Mouse (Mus musculus) kidney, adult 2 months (tissue): Measurements from ENCODE around the gene Chd3.
"Not testable (repeated sequence)": the region's sequence is repeated elsewhere in the genome, so short reads cannot be mapped to it uniquely, and the experiment has no call there.

Source experiments
- CTCF ChIP-seq: fragments of 200-500 bp; conservative IDR thresholded peaks from 2 replicates; pipeline ENCODE4 v1.5.1; 2011; ENCODE audit warnings: low read depth, mild to moderate bottlenecking, control low read depth, low read length, moderate library complexity, mixed read lengths; ENCODE audit not compliant: insufficient read depth, insufficient read length
- POLR2A ChIP-seq: fragments of 200-500 bp; IDR thresholded peaks from one replicate; pipeline ENCODE4 v1.6.1; 2011; ENCODE audit warnings: low read depth, low read length, control low read depth

- TF ChIP-seq CTCF, POLR2A: not testable (repeated sequence)
Measured at GRCm38 (mm10) chr11:69318000-69318399, 51.2 kb downstream of the Chd3 start.
